Mouse (Mus musculus) subcutaneous adipose tissue, adult 2 months (tissue): ENCODE measurements around the gene Adra1b. TPM values are rescaled to one million over a fixed set of nuclear protein-coding genes. Genes with fewer than 3 reads are reported as not detected.

Experiments used
- polyA plus RNA-seq: library from polyadenylated mRNA; depleted of rRNA; stranded (reverse); fragments of >200 nt; gene quantifications from 2 replicates; pipeline ENCODE4 v1.2.3, GENCODE M21; 2012; ENCODE audit warnings: low replicate concordance; rRNA removed

Gene Adra1b
- 2.8 and 3.4 TPM in 2 replicates for polyA plus RNA-seq

GRCm38 (mm10) chr11:43901051-43901654 is at the start of gene Adra1b:
Adra1b (minus strand) TSS chr11:43901210.

DNA sequence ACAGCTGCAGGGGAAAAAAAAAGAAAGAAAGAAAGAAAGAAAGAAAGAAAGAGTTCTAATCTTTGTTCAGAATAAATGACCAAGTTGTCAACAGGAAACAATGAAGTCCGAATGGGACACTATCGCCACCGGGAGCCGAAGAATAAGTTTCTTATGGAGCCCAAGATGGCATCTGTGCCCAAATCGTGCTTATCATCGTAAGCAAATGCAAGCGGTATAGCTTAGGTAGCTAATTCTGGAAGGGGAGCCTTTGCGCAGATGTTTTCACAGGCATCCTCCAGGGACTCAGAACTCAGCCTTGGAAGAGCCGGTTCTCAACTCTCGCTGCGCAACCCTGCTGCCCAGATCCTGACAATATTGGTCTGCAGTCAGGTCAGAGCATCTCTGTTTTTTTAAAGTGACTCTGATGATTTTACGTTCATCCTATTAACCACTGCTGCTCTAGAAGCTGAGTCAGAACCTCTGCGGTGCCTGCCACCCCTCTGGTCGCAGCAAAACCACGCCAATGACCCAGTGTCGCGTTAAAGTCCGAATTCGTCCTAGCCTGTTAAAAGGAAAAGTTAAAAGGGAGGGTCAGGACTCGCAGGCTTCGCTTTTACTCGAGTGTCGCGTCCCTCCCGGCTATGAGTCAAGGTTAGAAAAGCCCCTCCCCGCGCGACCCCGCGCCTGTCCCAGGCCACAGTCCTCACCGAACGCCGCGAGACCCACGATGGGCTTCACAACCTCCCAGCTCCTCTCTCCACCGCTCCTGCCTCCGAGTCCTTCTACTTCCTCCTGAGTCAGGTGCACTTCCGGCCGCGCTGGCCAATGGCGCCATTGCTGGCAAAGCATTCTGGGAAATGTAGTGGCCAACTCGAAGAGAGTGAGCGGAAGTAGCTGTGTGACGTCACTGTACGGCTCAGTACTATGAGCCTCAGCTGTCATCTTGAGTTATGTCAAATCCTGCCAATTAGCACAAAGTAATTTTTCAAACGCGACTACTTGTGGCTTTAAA is 153.5 kb downstream of the Adra1b start, which contains the start of gene Ttc1:
Ttc1 (minus strand) TSS at position 776 of the 994 bp plus-strand sequence.

Other genes starting within 250 kb of the Adra1b start
- gene Pwwp2a, start 219.2 kb downstream of the Adra1b start, polyA plus RNA-seq: 8.1 and 17.1 TPM in 2 replicates
- 17.9 and 19.7 TPM in 2 replicates for gene Ttc1, start 153.2 kb downstream of the Adra1b start, polyA plus RNA-seq